Mouse (Mus musculus): ENCODE data around the gene Ppargc1a.

The Ppargc1a gene

DNA sequence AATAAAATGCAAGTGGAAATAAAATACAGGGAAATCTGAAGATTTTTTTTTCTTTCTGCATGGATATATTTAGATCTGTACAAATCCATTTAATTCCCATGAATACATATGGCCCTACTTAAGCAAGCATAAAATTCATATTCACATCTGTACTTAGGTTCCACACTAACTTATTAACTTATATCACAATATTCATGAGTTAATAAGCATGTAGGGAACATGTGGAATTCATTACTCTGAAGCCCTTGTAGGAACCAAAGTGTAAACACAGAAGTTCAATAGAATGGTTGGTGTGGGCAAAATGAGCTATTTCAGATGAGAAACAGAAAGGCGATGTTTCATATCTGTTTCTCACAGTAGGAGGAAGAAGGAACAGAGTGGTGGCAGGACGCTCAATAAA is 62.9 kb downstream of the Ppargc1a start:
- no peak for DNase-seq (ENCODE audit: low spot score in 2 of 2)

DNA sequence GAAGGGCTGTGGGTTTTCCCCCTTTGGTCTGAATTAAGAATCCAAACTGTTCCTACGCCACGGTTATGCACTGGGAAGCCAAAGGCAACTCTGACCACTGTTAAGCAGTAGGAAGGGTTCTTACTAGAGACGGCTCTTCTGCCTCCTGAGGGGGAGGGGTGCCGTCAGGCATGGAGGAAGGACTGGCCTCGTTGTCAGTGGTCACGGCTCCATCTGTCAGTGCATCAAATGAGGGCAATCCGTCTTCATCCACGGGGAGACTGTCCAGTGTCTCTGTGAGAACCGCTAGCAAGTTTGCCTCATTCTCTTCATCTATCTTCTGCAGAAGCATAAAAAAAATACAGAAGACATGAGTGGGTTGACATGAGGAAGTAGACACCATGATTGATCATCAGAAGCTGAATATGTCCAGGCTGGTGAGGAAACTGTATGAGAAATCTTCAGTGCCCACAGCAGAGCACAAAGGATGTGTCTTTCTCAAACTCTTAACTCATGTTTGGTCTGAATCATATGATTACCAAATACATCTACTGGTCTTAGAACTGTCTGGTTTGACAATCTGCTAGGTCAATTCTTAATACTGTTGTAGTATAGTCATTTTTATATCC is 69.5 kb downstream of the Ppargc1a start:
- no peak for DNase-seq (ENCODE audit: low spot score in 2 of 2)

DNA sequence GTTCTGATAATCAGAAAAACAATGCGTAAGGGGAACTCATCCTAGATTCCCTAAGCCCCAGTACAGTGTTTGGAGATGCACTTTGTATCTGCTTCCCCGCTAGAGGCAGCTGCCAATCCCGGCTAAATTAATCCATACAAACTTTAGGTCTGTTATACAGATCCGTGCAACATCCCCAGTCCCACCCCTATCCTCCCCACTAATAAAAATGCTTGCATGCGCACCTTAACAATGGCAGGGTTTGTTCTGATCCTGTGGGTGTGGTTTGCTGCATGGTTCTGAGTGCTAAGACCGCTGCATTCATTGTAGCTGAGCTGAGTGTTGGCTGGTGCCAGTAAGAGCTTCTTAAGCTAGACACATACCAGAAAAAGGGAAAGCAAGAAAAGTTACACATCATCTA is 72.1 kb downstream of the Ppargc1a start:
- no peak for DNase-seq (ENCODE audit: low spot score in 2 of 2)

DNA sequence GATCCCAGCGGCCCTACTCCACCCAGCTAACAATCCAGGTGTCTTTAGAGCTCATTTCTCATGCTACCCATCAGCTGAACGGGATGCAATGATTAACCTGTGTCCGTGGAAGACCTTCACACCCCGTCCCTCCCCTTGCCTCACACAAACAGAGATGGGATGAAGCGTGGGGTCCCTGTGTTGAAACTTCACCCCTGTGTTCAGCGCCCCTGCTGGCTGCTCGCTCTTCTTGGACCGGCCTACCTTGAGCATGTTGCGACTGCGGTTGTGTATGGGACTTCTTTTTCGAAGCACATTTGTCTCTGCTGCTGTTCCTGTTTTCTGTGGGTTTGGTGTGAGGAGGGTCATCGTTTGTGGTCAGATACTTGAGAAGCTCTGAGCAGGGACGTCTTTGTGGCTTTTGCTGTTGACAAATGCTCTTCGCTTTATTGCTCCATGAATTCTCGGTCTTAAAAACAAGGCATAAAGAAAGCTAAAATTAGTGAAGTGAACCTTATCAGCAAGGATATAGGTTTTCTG is 73.1 kb downstream of the Ppargc1a start:
- no peak for DNase-seq (ENCODE audit: low spot score in 2 of 2)

DNA sequence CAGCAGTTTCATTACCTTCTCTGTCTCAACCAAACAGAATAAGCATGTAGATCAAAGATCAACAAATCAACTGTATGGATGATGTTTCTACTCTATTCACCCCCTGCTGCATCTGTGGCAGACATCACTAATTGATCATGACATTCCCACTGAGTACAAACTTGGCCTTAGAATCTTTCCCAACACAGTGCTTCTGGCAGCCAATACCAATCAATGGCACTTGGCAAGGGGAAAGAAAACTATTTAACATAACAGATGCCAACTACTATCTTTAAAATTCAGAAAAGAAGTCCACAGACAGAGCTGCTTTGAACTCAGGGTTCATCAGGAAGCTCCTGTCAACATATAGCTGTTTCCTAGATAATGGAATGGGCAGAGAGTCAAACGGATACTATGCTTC is 83.8 kb downstream of the Ppargc1a start:
- DNase-seq (ENCODE audit: low spot score in 2 of 2): no peak

DNA sequence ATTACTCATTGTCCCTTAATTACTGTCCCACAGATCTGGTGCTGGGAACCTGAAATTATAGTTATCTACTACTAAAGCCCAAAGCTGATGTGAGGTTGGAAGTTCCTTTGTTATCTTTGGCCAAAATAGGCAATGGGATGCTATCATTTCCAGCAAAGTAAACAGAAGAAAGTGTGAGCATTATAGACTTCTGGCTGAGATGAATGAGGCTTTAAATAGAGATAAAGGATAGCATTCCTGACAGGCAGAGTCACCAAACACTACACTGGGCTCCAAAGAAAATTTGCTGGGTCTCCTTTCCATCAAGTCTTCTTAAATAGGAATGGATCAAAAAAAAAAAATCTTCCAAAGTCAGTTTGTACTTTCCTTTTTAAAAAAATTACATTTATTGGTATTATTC is 87.7 kb downstream of the Ppargc1a start:
- no peak for DNase-seq (ENCODE audit: low spot score in 2 of 2)

DNA sequence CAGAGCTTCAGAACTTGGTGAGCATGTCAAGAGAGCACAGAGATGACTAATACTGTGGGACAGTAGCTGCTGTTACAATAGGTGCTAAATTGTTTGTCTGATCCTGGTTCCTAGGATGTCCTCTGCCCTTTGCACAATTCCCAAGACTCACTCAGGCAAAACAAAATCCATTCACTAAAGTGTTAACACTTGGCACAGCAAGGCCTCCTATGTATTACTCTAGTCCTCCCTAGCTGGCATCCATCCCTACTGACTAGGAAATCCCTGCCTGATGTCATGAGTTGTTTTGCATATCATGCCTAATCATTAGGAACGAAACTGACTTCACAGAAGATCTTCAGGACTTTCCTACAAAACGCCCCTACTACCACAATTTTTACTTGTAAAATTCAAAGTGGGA is 88.1 kb downstream of the Ppargc1a start:
- no peak for DNase-seq (ENCODE audit: low spot score in 2 of 2)

DNA sequence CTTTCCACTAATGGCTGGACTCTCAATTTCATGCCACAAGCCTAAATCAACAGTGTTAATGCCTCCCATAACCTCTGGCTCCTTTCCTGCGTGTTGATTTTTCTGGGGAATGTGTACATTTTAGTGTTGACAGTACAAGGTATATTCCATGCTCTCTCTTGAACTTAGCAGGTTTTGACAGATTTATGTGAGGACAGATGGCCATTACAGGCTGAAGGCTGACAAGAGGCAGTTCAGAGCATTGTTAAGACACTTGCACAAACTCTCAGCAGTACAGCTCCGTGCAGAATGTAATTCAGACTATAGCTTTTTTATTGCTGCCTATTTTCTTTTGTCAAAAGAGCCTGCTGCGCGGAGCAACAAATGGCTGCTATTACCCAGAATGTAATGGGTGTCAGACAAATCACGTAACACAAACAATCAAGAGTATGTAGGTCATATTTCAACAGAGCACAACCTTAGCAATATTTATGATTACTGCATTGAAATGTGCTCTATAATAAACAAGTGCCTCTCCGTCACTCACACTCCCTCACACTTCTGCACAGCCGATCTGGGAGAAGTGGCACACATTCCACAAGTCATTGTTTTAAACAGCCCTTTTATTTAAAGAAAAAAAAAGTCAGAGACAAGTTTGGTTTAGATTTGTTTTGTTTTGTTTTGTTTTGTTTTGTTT is 89.1 kb downstream of the Ppargc1a start:
- DNase-seq (ENCODE audit: low spot score in 2 of 2): no peak

DNA sequence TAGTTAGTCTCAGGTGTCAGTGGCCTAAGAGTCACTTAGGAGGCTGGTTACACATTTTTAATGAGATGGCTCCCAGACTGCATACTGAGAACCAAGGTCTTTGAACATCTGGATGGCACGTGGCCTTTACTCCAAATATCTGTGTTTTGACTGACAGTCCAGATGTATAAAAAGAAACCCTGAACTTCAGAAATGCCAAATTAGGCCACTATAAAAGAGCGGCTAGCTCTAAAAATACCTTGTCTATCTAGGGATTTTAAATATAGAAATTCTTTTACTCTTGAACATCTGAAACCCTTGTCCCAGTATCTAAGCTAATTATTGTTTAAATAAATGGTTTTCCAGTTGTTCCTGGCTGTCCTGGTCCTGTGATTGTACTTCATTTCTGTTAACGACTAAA is 90.4 kb downstream of the Ppargc1a start:
- DNase-seq (ENCODE audit: low spot score in 2 of 2): no peak

DNA sequence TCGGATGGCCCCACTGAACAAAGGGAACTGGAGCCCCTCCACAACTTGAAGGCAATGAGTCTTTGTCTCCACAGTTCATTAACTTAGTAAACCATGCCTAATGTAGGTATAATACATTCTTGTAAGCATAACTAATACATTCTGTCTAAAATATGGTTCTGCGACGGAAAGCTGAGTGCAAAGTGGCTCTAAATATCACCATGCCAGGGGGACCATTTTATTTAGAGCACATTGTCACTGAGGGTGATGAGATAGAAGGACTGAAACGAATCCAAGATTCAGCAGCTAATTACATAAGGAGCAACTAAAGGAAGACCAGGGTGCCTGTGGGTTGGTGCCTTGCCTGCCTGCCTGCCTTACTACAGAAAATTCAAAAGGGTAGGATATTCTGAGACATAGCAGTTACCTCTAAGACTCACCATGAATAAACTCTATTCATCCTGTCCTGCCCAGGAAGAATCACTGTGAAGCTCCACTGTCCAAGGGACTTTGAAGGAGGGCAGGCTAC is 92.4 kb downstream of the Ppargc1a start:
- no peak for DNase-seq (ENCODE audit: low spot score in 2 of 2)

DNA sequence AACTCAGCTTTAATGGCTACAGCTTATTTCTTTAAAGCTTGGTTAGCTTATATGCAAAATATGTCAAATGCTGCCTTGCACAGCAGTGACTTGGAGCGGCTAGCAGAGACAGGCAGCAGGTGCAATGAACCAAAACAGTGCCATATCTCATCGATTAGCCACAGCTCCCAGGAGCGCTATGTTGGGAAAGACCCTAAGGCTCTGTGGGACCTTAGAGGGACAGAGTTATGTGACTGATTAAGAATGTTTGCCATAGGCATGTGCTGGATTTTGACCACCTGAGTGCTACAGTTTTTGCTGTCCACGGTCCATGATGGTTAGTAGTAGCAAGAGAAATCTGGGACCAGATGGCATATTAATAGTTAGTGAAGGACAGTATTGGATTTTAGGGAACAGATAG is 95.9 kb downstream of the Ppargc1a start:
- no peak for DNase-seq (ENCODE audit: low spot score in 2 of 2)

DNA sequence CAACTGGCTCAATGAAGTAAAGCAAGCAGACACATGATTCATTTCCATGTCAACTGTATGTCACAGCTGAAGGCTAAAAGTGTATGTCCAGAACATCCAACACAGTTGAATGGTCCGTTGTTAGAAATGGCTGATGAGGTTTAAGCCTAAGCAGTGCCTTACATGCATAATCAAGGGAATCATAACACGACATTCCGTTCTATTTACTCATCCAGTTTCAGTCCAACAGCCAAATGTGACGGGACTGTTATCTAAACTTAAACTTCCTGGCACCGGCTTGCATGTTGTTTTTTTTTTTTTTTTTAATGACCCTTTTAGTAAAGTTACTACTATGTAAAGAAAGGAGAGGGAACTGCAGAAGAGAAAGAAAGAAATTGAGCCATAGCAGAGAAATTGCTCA is 101.5 kb downstream of the Ppargc1a start:
- DNase-seq (ENCODE audit: low spot score in 2 of 2): no peak

DNA sequence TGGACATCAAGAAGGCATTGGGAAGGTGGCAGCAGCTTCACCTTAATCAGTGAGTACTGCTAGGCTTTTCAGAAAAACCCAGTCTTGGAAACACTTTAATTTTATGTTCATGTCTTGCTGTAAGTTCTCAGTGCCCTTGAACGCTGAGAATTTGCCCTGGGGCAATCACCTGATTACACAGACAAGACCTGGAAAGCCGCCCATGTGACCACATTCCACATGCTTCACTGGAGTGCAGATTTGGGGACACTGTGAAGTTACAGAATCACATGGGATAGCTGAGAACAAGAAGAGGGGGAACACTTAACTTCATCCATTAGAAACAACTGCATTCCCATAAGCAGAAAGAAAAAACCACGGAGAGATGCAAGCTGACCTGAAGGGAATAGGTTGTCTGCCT is 115.5 kb downstream of the Ppargc1a start:
- DNase-seq (ENCODE audit: low spot score in 2 of 2): no peak

DNA sequence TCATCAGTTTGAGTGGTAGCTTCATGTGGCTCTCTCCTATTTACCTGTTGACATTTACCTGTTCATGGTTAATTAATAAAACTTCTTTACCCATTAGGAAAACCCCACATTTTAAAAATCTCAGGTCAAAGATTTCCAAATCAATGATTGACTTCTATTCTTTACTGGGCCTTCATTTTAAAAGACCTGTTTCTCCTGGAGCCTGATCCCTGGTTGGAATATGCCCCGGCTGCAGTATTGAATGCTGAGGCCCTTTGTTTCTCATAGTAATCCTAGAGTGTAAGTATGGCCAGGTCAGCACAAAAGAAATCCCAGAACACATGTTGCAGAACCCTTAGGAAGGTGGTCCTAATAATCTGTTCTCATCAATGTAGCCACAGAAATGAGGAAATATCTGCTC is 119.9 kb downstream of the Ppargc1a start:
- no peak for DNase-seq (ENCODE audit: low spot score in 2 of 2)

DNA sequence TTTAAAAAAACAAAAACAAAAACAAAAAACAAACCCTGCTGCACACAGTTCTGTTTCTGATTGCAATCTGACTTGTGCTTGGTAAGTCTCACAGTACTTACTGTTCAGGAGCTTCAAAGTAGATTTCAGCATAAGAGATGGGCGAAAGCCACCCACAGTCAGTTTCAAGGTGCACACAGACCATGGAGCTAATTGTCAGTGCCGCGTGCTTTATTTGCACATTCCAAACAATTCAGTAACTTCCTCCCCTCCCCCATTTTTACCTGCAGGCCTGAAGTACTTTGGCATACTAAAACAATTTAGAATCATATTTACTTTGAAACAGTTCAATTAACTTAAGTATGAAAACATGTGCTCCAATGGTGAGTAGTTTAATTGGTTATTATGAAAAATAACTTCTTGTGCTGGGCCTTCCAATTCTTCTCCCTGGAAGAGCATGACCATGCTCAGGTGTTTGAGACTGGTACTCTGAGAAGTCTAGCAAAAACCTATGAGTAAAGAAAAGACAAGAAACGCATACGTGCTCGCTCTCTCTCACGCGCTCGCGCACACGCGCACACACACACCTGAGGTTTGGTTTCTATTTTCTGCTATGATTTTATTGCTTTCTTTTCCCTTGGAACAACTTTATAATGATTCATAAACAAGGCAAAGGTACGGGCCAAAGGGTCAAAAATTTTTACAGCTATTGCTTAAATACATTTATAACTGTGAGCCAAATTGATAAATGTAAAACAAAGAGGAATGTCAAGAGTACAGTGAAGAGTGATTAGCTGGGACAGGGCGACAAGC is 121.0 kb downstream of the Ppargc1a start:
- no peak for DNase-seq (ENCODE audit: low spot score in 2 of 2)

DNA sequence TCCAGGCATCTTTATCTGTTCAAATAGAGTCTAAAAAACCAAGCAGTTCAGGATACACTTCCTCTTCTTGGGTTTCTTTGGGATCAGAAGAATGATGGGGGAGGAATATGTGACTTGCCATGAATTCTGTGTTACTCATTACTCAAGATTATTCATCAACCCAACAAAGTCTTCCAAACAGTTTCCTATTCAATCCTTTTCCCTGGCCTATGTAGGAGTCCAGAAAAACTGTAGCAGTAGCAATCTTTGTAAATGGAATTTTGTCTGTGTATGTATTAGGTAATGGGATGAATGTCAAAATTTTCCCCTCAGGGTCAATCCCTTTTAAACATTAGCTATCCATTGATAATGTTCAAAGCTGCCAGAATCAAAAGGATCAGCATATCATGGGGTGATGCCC is 121.8 kb downstream of the Ppargc1a start:
- DNase-seq (ENCODE audit: low spot score in 2 of 2): no peak

DNA sequence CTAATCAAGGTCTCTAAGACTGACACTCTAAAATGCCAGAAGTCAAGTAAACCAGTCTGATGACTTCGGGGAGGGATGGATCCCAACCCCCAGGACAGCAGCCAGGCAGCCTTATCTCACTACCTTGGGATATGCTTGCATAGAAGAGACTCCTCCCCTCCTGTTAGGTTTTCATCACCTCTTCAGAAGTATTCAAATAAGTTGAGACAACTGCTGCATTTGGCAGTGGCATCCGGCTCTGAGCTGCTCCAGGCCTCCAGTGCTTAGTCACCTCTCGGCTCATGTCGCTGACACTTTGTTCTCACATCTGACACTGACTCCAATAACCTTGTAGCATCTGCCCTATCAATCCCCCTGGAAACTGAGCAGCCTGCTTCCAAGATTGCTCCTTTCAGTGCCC is 127.8 kb downstream of the Ppargc1a start:
- DNase-seq (ENCODE audit: low spot score in 2 of 2): no peak

DNA sequence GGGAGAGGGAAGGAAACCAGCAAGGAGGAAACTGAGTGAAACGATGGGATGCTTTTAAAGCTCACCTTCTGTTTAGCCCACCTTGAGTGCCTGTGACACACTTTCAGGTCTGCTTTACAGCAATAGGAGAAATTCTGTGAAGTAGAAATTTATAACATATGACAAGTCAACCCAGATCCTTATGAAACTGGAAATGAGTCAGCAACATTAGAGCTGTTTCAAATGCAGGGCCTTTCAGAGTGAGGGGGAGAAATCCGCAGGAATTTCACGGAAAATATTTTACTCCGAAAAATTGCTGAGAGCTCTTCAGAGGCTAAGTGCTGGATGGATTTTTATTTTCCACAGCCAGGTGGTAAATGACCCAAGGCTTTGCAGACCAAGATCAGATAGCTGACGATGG is 133.6 kb downstream of the Ppargc1a start:
- peak in 1 of 2 experiments; percentile 12 for DNase-seq (ENCODE audit: low spot score in 2 of 2)

DNA sequence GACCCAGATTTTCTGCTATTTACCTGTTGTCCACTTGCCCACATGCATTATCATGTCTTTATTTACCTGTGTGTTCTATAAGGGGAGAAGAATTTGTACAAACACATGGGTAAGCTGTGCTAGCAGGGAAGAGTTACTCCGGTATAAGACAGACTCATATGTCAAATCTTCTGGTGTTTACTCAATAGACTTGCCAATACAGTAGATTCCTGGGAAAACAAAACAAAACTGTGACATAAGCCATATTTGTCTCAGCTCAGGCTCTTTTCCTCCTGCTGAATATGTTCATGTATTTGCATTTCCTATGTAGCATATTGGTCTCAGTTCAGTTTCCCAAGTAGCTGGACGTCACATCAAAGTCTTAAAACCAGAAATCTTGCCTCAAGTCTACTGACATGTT is 135.0 kb downstream of the Ppargc1a start:
- DNase-seq (ENCODE audit: low spot score in 2 of 2): no peak

DNA sequence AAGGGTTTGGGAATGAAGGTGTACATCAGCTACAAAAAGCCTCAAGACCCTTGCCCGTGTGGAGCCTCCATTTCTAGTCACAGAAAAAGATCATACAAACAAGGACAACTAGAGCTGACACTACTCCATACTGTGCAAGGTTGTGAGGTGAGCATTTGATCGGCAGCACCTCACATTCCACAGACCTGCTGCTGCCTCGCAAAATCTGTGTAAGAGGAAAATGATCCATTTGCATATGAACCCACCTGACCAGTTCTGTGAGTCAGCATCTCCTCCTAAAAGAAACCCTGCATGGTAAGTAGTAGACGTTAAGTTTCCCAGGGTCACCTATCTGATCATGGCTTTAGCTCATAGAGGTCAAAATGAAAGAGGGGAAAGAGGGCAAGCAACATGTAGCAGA is 135.5 kb downstream of the Ppargc1a start:
- DNase-seq (ENCODE audit: low spot score in 2 of 2): no peak

DNA sequence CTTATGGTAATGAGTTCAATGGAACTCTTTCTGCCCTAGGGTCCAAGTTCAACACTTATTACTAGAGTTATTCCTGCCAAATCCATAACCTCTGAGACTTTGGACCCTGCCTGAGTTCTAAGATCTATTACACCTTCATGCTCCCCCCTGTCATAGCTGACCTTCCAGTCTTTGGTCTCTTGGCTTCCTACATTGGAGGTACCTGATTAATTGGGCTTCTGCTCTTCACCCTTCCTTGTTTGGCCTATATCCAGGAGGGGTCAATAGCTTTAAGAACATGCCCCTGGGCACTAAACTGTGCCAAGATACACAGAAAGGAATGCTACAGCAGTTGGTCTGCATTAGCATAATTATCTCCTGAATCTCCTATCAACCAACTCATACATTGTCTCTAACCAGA is 141.1 kb downstream of the Ppargc1a start:
- no peak for DNase-seq (ENCODE audit: low spot score in 2 of 2)

DNA sequence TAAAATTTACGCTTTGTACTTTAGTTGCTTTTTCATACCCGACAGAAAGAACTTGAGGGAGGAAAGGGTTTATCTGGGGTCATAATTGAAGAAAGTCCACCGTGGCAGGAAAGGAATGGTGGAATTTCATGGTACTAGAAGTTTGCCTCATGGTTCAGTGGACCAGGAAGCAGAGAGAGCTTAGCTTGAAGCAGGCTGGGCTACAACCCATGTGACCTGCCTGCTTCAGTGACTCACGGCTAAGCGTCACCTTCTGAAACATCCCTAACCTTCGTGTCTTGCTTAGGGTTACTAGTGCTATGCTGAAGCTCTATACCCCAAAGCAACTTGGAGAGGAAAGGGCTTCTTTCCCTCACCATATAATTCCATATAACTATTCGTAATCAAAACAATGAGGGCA is 151.1 kb downstream of the Ppargc1a start:
- no peak for DNase-seq (ENCODE audit: low spot score in 2 of 2)

DNA sequence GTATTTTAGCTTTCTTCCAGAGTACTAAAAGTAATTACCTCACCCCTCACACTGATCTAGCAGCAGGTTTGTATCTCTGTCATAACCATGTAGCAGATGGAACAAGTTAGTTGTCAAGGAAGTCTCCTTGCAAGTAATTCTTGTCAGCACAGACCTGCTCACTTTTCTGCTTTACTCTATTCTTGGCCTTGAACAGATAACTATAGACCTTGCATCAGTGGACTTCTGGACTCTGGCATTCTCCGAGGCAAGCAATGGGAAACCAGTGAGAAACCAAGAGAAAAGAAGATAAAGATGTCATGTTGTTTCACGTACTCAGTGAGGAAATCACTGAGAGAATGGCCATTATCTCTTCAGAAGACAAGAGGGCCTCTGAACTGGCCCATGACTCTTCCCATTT is 152.1 kb downstream of the Ppargc1a start:
- DNase-seq (ENCODE audit: low spot score in 2 of 2): no peak
